23 mouse cellular contexts compared by ENCODE assay signal in genomic region chr4:149965672-149966071, GRCm38 (mm10). TPM values are rescaled to one million over a fixed set of nuclear protein-coding genes. Genes with fewer than 3 reads are reported as not detected.
DNase-seq lines count a peak whose midpoint lies in the region; ATAC-seq and TF ChIP-seq lines count a peak whose summit lies in the region.
"Had no signal": no experiment of that assay in that cellular context is flagged by ENCODE, and none has a peak within 500 bp of the region (broad histone marks: within the 10 kb centered on the region; RNA-seq: fewer than 3 reads in every experiment).

No protein-coding gene starts in this region.

- H3K27ac ChIP-seq in heart, embryonic 16.5 days (ENCODE audit: low read length), result no peak overlapping the region
- H3K27ac ChIP-seq in heart, embryonic 11.5 days (ENCODE audit: low read depth, low read length), result no peak overlapping the region
- H3K27ac ChIP-seq in embryonic facial prominence, embryonic 11.5 days (replicated peaks; ENCODE audit: low read depth, low read length), result no peak overlapping the region
- no peak overlapping the region for H3K27ac ChIP-seq in intestine, postnatal 0 days (ENCODE audit: low read depth, low read length)
- H3K27ac ChIP-seq: forebrain, embryonic 15.5 days; heart, embryonic 10.5 days; hindbrain, embryonic 15.5 days; liver, embryonic 15.5 days; lung, embryonic 15.5 days; neural tube, embryonic 12.5 days; stomach, embryonic 15.5 days had no signal

- TF ChIP-seq CTCF in intestine, postnatal 0 days (IDR thresholded peaks at IDR 0.05; ENCODE audit: low read depth), result no peak

- H3K9ac ChIP-seq in heart, embryonic 16.5 days (ENCODE audit: low read length), result peak overlapping the region; percentile 28; the same call in 1 of the 2 replicates
- H3K9ac ChIP-seq in heart, embryonic 11.5 days (ENCODE audit: low read depth, low read length), result no peak overlapping the region
- H3K9ac ChIP-seq in embryonic facial prominence, embryonic 11.5 days (replicated peaks; ENCODE audit: low read length), result no peak overlapping the region
- H3K9ac ChIP-seq in intestine, postnatal 0 days (ENCODE audit: low read depth, low read length), result no peak overlapping the region
- H3K9ac ChIP-seq: forebrain, embryonic 15.5 days; hindbrain, embryonic 15.5 days; liver, embryonic 15.5 days; lung, embryonic 15.5 days; neural tube, embryonic 12.5 days; stomach, embryonic 15.5 days had no signal

- H3K4me3 ChIP-seq in heart, embryonic 16.5 days (ENCODE audit: low read length), result no peak overlapping the region
- H3K4me3 ChIP-seq in heart, embryonic 11.5 days (ENCODE audit: low read depth, low read length), result no peak overlapping the region
- no peak overlapping the region for H3K4me3 ChIP-seq in embryonic facial prominence, embryonic 11.5 days (ENCODE audit: low read depth, low read length)
- no peak overlapping the region for H3K4me3 ChIP-seq in intestine, postnatal 0 days (ENCODE audit: low read depth, low read length)
- H3K4me3 ChIP-seq: forebrain, embryonic 10.5 days; forebrain, embryonic 15.5 days; heart, embryonic 10.5 days; hindbrain, embryonic 15.5 days; limb, embryonic 12.5 days; liver, embryonic 15.5 days; lung, embryonic 15.5 days; myocyte; neural tube, embryonic 12.5 days; stomach, embryonic 15.5 days had no signal

- no peaks in the 10 kb centered on the region for H3K36me3 ChIP-seq in heart, embryonic 16.5 days (ENCODE audit: control insufficient read depth, insufficient read depth)
- no peaks in the 10 kb centered on the region for H3K36me3 ChIP-seq in heart, embryonic 11.5 days (ENCODE audit: control insufficient read depth, insufficient read depth, low read length)
- no peaks in the 10 kb centered on the region for H3K36me3 ChIP-seq in embryonic facial prominence, embryonic 11.5 days (replicated peaks; ENCODE audit: control insufficient read depth, insufficient read depth, low read depth, low read length)
- H3K36me3 ChIP-seq in intestine, postnatal 0 days (ENCODE audit: control insufficient read depth, insufficient read depth), result no peaks in the 10 kb centered on the region
- H3K36me3 ChIP-seq: forebrain, embryonic 10.5 days; forebrain, embryonic 15.5 days; heart, embryonic 10.5 days; hindbrain, embryonic 15.5 days; limb, embryonic 12.5 days; liver, embryonic 15.5 days; lung, embryonic 15.5 days; neural tube, embryonic 12.5 days; stomach, embryonic 15.5 days had no signal

- DNase-seq in adipocyte (ENCODE audit: low spot score), result peak; percentile 37
- no peak for DNase-seq in embryonic facial prominence, embryonic 11.5 days (ENCODE audit: low spot score)
- no peak for DNase-seq in right cerebral cortex, postnatal 25 days
- DNase-seq in c-Kit-positive CD71-positive TER-119-positive erythroid progenitor cells, embryonic 14.5 days (ENCODE audit: low spot score), result no peak
- no peak for DNase-seq in spleen, postnatal 36 days (ENCODE audit: low spot score in 2 of 2)
- DNase-seq: layer of hippocampus, adult 9-11 months; thymus, postnatal 14 days had no signal

- no peak overlapping the region for H3K4me2 ChIP-seq in heart, embryonic 16.5 days (ENCODE audit: low read depth, low read length)
- no peak overlapping the region for H3K4me2 ChIP-seq in heart, embryonic 11.5 days
- no peak overlapping the region for H3K4me2 ChIP-seq in embryonic facial prominence, embryonic 11.5 days (ENCODE audit: low read depth, low read length)
- no peak overlapping the region; the same call in 1 of the 2 replicates for H3K4me2 ChIP-seq in intestine, postnatal 0 days (replicated peaks; ENCODE audit: low read depth)
- H3K4me2 ChIP-seq: forebrain, embryonic 15.5 days; hindbrain, embryonic 15.5 days; limb, embryonic 12.5 days; liver, embryonic 15.5 days; lung, embryonic 15.5 days; midbrain, embryonic 11.5 days; neural tube, embryonic 12.5 days; stomach, embryonic 15.5 days had no signal

- H3K4me1 ChIP-seq in heart, embryonic 16.5 days (ENCODE audit: control insufficient read depth, insufficient read depth, low read length), result peaks cover 4% of the 10 kb centered on the region; the same call in 1 of the 2 replicates
- H3K4me1 ChIP-seq in heart, embryonic 11.5 days (ENCODE audit: control insufficient read depth, insufficient read depth, low read length), result no peaks in the 10 kb centered on the region
- H3K4me1 ChIP-seq in embryonic facial prominence, embryonic 11.5 days (ENCODE audit: control insufficient read depth, insufficient read depth, low read length), result peaks cover 11% of the 10 kb centered on the region
- H3K4me1 ChIP-seq in intestine, postnatal 0 days (replicated peaks; ENCODE audit: control insufficient read depth, insufficient read depth, low read length), result peaks cover 9% of the 10 kb centered on the region
- H3K4me1 ChIP-seq: neural tube, embryonic 12.5 days had no signal

- ATAC-seq in heart, embryonic 16.5 days (replicated peaks; ENCODE audit: extremely low read depth, insufficient read depth, low FRiP score), result no peak
- no peak for ATAC-seq in heart, embryonic 11.5 days (replicated peaks; ENCODE audit: insufficient number of reproducible peaks, low FRiP score, low TSS enrichment)
- 0 out of 2 replicates have a peak, but pooled peaks have one; percentile 42 for ATAC-seq in embryonic facial prominence, embryonic 11.5 days (replicated peaks; ENCODE audit: insufficient number of reproducible peaks, low FRiP score, low TSS enrichment, low read depth)
- 0 out of 2 replicates have a peak, but pooled peaks have one; percentile 17 for ATAC-seq in intestine, postnatal 0 days
- ATAC-seq: forebrain, embryonic 15.5 days; inflammation-experienced regulatory T-cells, adult 6 months; Patski had no signal

- peaks cover 4% of the 10 kb centered on the region for H3K9me3 ChIP-seq in heart, embryonic 16.5 days (replicated peaks; ENCODE audit: control insufficient read depth, low read length)
- no peaks in the 10 kb centered on the region for H3K9me3 ChIP-seq in heart, embryonic 11.5 days (replicated peaks; ENCODE audit: control insufficient read depth, low read length)
- H3K9me3 ChIP-seq in embryonic facial prominence, embryonic 11.5 days (replicated peaks; ENCODE audit: control insufficient read depth, low read length), result no peaks in the 10 kb centered on the region
- no peaks in the 10 kb centered on the region for H3K9me3 ChIP-seq in intestine, postnatal 0 days (ENCODE audit: control insufficient read depth)
- H3K9me3 ChIP-seq: forebrain, embryonic 10.5 days; forebrain, embryonic 15.5 days; heart, embryonic 10.5 days; hindbrain, embryonic 15.5 days; limb, embryonic 12.5 days; liver, embryonic 15.5 days; lung, embryonic 15.5 days; neural tube, embryonic 12.5 days; stomach, embryonic 15.5 days had no signal

- no peaks in the 10 kb centered on the region for H3K27me3 ChIP-seq in heart, embryonic 16.5 days (ENCODE audit: control insufficient read depth, insufficient read depth, low read length)
- H3K27me3 ChIP-seq in heart, embryonic 11.5 days (ENCODE audit: control insufficient read depth, insufficient read depth, low read length), result 0 out of 2 replicates have a peak, but pooled peaks cover 6% of the 10 kb centered on the region
- H3K27me3 ChIP-seq in embryonic facial prominence, embryonic 11.5 days (ENCODE audit: control insufficient read depth, insufficient read depth, low read length), result no peaks in the 10 kb centered on the region
- H3K27me3 ChIP-seq in intestine, postnatal 0 days (replicated peaks; ENCODE audit: control insufficient read depth, insufficient read depth, low read length), result no peaks in the 10 kb centered on the region
- H3K27me3 ChIP-seq: forebrain, embryonic 15.5 days; hindbrain, embryonic 15.5 days; limb, embryonic 12.5 days; lung, embryonic 15.5 days; neural tube, embryonic 12.5 days; Patski; stomach, embryonic 15.5 days had no signal

- WGBS in heart, embryonic 16.5 days, result 71% methylated on average over 6 of the region's 6 CpGs
- 72% methylated on average over 6 of the region's 6 CpGs for WGBS in heart, embryonic 11.5 days (ENCODE audit: insufficient replicate concordance)
- 66% methylated on average over 6 of the region's 6 CpGs for WGBS in embryonic facial prominence, embryonic 11.5 days
- WGBS in intestine, postnatal 0 days, result 47% methylated on average over 6 of the region's 6 CpGs

RNA-seq across cellular contexts. Expression of gene Spsb1, which starts 10.8 kb away (rescaled TPM):
- polyA plus RNA-seq in heart, embryonic 16.5 days (2015; fragmentation: Nextera tagmentation; extraction: Ambion mirVana), result 10.5 and 12.4 TPM in 2 replicates
- 4.7 and 5.6 TPM in 2 replicates for polyA plus RNA-seq in heart, embryonic 11.5 days (2014; fragmentation: Nextera tagmentation; extraction: Ambion mirVana)
- polyA plus RNA-seq in embryonic facial prominence, embryonic 11.5 days (2014; fragmentation: Nextera tagmentation; extraction: Ambion mirVana), result 16.7 and 18.8 TPM in 2 replicates
- 26.4 and 26.5 TPM in 2 replicates for polyA plus RNA-seq in intestine, postnatal 0 days (2015; fragmentation: Nextera tagmentation; extraction: Ambion mirVana)

RNA-seq across cellular contexts. Expression of gene H6pd, which starts 43.2 kb away (rescaled TPM):
- polyA plus RNA-seq in heart, embryonic 16.5 days (2015; fragmentation: Nextera tagmentation; extraction: Ambion mirVana), result 11.4 and 14.6 TPM in 2 replicates
- 4.8 and 6.2 TPM in 2 replicates for polyA plus RNA-seq in heart, embryonic 11.5 days (2014; fragmentation: Nextera tagmentation; extraction: Ambion mirVana)
- polyA plus RNA-seq in embryonic facial prominence, embryonic 11.5 days (2014; fragmentation: Nextera tagmentation; extraction: Ambion mirVana), result 3.2 and 3.9 TPM in 2 replicates
- 33.1 and 37.5 TPM in 2 replicates for polyA plus RNA-seq in intestine, postnatal 0 days (2015; fragmentation: Nextera tagmentation; extraction: Ambion mirVana)

Comparison
In these comparisons a context has a peak if more than half of its experiments do, and no peak if none do; other contexts are left out.
1. ATAC-seq: peak in embryonic facial prominence, embryonic 11.5 days (single experiment) and intestine, postnatal 0 days (single experiment); none in heart, embryonic 16.5 days (single experiment) and heart, embryonic 11.5 days (single experiment).